Mouse (Mus musculus) bone marrow, adult 2 months (tissue): ENCODE results near the gene Nrap. TPM values are rescaled to one million over a fixed set of nuclear protein-coding genes. Genes with fewer than 3 reads are reported as not detected.

Experiments used
- H3K27ac ChIP-seq: fragments of 200-500 bp; 2 replicates; pipeline ENCODE4 v1.5.1; 2012; ENCODE audit warnings: low read depth, mild to moderate bottlenecking, control low read depth, inconsistent platforms, low read length; ENCODE audit not compliant: control insufficient read depth, poor library complexity, insufficient read depth
- H3K4me1 ChIP-seq: fragments of 200-500 bp; 2 replicates; pipeline ENCODE4 v1.6.1; 2011; ENCODE audit warnings: low read length; ENCODE audit not compliant: control insufficient read depth, insufficient read depth
- H3K4me3 ChIP-seq: fragments of 200-500 bp; replicated peaks from 2 replicates; pipeline ENCODE3; 2011; ENCODE audit warnings: mild to moderate bottlenecking, low read depth, low read length, control low read depth; ENCODE audit not compliant: control insufficient read depth
- CTCF ChIP-seq: fragments of 200-500 bp; IDR thresholded peaks from 2 replicates; pipeline ENCODE4 v1.5.1; 2011; ENCODE audit warnings: low read length, control low read depth; ENCODE audit not compliant: control insufficient read depth, insufficient read depth
- POLR2A ChIP-seq: fragments of 200-500 bp; IDR thresholded peaks from 2 replicates; pipeline ENCODE4 v1.6.1; 2011; ENCODE audit warnings: low read depth, mild to moderate bottlenecking, control low read depth, low read length, borderline replicate concordance; ENCODE audit not compliant: control insufficient read depth
- WGBS: fragments of 180-500 bp; shearing (Covaris S2); methylation state at CpG from one replicate; pipeline ENCODE4 v1.1.7; 2018; 5-methylcytosine and 5-hydroxymethylcytosine counted together
- polyA plus RNA-seq: library from polyadenylated mRNA; stranded (reverse); fragments of >200 nt; gene quantifications from 2 replicates; pipeline ENCODE4 v1.2.4, GENCODE M21; 2011; ENCODE audit warnings: low replicate concordance; ENCODE audit not compliant: missing spikeins, insufficient read depth, insufficient read length

Gene Nrap
- polyA plus RNA-seq, 1 experiment, result 0.52 TPM

DNA sequence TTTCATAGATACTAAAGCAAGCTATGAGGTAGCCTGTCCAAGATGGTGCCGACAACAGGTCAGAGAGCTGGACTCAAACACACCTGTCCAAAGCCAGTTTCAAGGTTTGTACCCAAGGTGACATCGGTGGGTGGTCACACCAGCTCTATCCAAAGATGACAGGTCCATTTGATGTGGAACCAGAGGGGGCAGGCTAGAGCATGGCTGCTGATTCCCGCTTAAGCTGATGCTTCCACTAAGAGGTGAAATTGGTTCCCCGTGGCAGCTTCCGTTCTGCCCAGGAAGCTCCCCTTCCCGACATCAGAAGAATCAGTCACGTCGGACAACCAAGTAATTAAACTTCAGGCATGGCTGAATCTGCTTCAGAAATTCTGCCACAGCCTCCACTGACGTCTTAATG, 97.5 kb downstream of the Nrap start:
- H3K4me3 ChIP-seq, result no peak overlapping the region
- TF ChIP-seq POLR2A, result no peak
- no peak for TF ChIP-seq CTCF
- H3K4me1 ChIP-seq, result no peaks in the 10 kb centered on the region
- no peak overlapping the region for H3K27ac ChIP-seq
- 70% methylated on average over 9 of the region's 9 CpGs for WGBS

DNA sequence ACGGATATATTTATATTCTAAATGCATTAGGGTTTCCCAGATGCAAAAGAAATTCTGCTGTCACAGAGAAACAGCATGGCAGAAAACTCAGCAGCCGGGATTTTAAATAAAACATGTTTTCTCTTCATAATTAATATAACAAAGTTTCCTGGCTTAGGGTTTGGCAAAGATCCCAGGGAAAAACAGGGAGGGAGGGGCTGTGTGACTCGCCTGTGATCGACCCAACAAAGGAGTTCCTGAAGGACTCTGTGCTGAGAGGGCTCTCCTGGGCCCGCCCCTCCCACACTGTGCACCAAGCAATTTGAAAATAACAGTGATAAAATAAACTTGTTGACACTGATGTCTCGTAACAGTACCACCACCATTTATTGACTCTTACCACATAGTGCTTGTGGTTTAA, 97.9 kb downstream of the Nrap start:
- TF ChIP-seq CTCF, result no peak
- TF ChIP-seq POLR2A, result no peak
- Histone ChIP-seq H3K4me1 (no peaks in the 10 kb centered on the region), H3K27ac (no peak overlapping the region), H3K4me3 (no peak overlapping the region)
- WGBS, result 38% methylated on average over 6 of the region's 6 CpGs

DNA sequence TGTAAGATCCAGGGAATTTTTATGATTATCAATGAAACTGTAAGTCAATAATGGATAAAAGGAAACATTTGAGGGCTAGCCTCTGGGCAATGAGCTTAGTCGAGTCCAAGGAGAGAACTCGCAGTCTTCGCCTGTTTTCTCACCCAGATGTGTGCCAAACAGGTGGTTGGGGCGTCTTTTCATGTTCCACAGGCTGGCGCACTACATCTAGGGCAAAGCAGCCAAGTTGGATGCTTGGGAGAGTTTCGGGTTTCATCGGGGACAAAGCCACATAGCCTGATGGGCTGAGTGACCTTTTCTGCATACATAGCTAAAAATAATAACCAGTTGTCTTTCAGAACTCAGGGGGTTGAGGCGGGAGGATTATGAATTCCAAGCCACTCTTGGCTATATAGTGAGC, 100.2 kb downstream of the Nrap start:
- Histone ChIP-seq H3K4me1 (no peaks in the 10 kb centered on the region), H3K4me3 (no peak overlapping the region), H3K27ac (no peak overlapping the region)
- no peak for TF ChIP-seq CTCF
- no peak for TF ChIP-seq POLR2A
- WGBS, result 86% methylated on average over 8 of the region's 8 CpGs

DNA sequence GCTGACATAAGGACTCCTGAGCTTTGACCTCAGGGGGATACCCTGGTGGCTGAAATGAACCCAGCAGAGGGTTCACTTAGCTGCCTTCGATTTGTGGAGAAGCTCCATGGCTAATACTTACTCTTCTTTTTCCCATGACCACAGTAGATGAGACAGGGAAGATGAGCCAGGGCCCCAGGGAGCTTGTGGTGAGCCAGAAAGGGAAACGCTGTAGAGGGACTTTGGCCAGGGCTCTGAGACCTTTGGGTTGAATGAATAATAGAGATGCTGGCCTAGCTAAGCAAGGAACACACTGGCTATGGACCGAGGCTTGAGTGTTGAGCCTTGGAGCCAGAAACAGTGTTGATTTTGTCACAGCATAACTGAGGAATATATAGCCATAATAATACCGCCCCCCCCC, 101.4 kb downstream of the Nrap start:
- TF ChIP-seq CTCF, result no peak
- TF ChIP-seq POLR2A, result no peak
- H3K4me3 ChIP-seq, result no peak overlapping the region
- H3K4me1 ChIP-seq, result no peaks in the 10 kb centered on the region
- H3K27ac ChIP-seq, result no peak overlapping the region
- 73% methylated on average over 4 of the region's 4 CpGs for WGBS

DNA sequence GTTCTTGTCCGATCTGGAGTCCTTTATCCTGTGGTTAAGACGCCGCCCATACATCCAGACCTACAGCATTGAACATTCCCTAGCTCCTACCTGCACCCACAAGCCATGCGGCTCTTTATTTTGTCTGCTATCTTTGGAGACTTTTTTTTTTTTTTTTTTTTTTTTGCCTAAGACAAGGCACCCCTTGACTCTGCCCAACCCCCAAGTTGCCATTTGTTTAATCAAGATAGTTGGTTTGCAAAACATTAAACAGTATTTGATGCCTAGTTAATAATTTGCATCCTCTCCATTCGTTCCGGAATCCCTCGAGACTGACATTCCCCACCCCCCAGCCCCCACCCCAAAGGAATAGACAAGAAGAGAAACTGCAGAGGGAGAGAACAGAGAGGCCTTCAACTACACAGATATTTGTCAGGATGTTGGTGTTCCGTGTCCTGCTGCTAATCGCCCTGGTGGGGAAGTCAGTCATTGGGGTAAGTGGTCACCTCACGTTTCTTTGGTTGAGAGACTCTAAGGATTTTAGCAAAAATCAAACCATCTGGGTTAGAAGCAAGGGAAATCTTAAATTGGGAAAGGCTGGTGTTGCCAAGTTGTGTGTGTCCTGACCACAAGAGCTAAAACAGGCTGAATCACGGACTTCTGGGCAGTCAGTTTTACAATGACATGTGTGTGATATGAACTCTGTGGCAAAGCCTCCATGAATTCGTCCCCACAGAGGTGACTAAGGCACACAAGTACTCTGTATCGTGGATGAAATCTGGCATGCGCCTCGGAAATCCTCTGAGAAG, 102.1 kb downstream of the Nrap start:
- Histone ChIP-seq H3K27ac (no peak overlapping the region), H3K4me1 (no peaks in the 10 kb centered on the region), H3K4me3 (no peak overlapping the region)
- 81% methylated on average over 15 of the region's 15 CpGs for WGBS
- TF ChIP-seq CTCF, result no peak
- TF ChIP-seq POLR2A, result no peak

DNA sequence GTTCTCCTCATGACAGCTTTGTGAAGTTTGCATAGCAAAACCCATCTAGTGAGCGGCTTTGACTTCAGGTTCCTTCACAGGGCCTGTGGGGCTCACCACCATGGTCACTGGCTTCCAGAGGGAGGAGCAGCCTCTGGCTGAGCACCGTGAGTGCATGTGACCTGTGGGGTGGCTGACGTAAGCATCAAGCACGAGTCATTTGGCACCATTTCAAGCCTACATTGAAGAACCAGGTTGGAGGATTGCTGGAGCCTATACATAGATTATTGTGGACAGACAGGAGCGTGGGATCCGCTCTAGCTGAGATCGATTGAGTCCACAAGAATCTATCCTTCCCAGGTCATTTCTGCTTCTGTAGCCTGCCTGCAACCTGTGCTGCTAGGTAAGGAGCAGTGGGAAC, 103.0 kb downstream of the Nrap start, which contains the start of gene Habp2:
Gene Habp2 (plus strand): TSS at position 272 of the 400 bp plus-strand sequence.
- WGBS, result 61% methylated on average over 7 of the region's 7 CpGs
- TF ChIP-seq CTCF (no peak), POLR2A (no peak)
- Histone ChIP-seq H3K27ac (no peak within 1 kb of the TSS), H3K4me1 (no peaks in the 10 kb centered on the region), H3K4me3 (no peak within 1 kb of the TSS)

DNA sequence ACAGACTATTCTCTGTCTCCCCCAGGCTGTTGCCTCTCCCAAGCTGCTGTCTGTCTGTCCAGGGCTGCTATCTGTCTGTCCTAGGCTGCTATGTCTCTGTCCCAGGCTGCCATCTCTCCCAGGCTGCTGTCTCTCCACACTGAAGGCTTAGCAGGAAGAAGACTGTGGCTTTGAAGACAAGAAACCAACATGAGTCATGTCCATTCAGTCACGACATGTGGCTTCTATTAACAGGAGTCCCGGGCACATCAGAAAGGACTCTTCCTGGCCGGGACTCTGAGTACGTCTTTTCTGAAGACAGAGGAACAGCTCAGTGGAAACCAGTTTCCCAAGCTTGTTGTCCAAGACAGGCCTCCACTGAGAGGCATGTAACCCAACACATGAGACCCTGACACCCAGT, 104.6 kb downstream of the Nrap start:
- H3K4me3 ChIP-seq, result no peak overlapping the region
- TF ChIP-seq POLR2A (no peak), CTCF (no peak)
- WGBS, result 46% methylated on average over 4 of the region's 4 CpGs
- no peak overlapping the region for H3K27ac ChIP-seq
- no peaks in the 10 kb centered on the region for H3K4me1 ChIP-seq

DNA sequence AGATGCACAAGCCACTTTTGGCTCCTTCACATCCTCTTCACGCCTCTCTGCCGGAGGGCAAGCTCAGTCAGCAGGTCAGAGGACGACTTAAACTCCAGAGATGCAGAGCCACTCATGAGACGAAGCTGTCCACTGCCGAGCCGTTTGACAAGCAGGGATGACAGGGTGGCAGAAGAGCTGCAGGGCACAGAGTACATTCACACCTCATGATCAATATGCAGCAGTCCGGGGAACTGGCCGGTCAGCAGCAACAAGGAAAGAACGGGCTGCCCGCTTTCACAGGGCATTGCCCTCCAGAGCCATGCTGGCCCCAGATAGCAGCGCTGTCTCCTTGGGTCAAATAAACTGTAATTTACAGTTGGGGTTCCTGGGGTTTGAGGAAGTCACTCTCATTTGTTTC, 111.5 kb downstream of the Nrap start:
- 78% methylated on average over 11 of the region's 11 CpGs for WGBS
- Histone ChIP-seq H3K4me1 (no peaks in the 10 kb centered on the region), H3K27ac (no peak overlapping the region), H3K4me3 (no peak overlapping the region)
- TF ChIP-seq POLR2A (no peak), CTCF (no peak)
